Mouse (Mus musculus) kidney, postnatal 14 days (tissue): Measurements from ENCODE around the gene Oas2.
A peak's percentile ranks its signal among the peaks of the same experiment; 100 is the strongest.
"Not testable (repeated sequence)": the region's sequence is repeated elsewhere in the genome, so short reads cannot be mapped to it uniquely, and the experiment has no call there.

Source experiments
- DNase-seq: peaks from one replicate; pipeline ENCODE4 v3.0.0; 2022; ENCODE audit warnings: mixed read lengths

The Oas2 gene

GRCm38 (mm10) chr5:120749688-120750087 lies at the start of gene Oas2:
Gene Oas2, minus strand, starts transcription at chr5:120749853.
- no peak for DNase-seq

- DNase-seq, result not testable (repeated sequence)
Measured at GRCm38 (mm10) chr5:120798943-120799342, 49.3 kb upstream of the Oas2 start.

DNA sequence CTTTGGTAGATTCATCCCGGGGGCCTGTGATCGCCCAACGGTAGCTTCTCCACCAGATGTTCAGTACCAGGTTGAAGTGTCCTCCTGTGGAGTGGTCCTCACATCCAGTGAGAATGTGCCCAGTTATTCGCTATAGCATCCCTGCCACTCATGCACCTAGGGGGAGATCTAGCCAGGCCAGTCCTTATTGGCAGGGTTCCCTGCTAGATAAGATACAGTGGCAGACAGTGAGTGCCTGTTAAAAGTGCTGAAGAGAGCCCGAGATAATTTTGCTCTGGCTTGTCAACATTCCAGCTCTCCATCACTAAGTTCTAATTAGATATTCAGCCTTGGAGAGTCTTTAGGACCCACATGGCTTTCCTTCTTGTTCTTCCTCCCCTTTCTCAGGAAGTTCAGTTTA lies 48.5 kb upstream of the Oas2 start:
- not testable (repeated sequence) for DNase-seq

- not testable (repeated sequence) for DNase-seq
Measured at GRCm38 (mm10) chr5:120795480-120796034, 45.9 kb upstream of the Oas2 start, which contains the start of gene Oas1e. Gene Oas1e, minus strand, starts transcription at chr5:120795530.

GRCm38 (mm10) chr5:120793043-120793442 lies 43.4 kb upstream of the Oas2 start:
- DNase-seq, result peak; percentile 43

GRCm38 (mm10) chr5:120787042-120787441 lies 37.4 kb upstream of the Oas2 start:
- DNase-seq, result no peak

- no peak for DNase-seq
Measured at GRCm38 (mm10) chr5:120782446-120782845, 32.8 kb upstream of the Oas2 start.

- no peak for DNase-seq
Measured at GRCm38 (mm10) chr5:120781646-120782045, 32.0 kb upstream of the Oas2 start.

DNA sequence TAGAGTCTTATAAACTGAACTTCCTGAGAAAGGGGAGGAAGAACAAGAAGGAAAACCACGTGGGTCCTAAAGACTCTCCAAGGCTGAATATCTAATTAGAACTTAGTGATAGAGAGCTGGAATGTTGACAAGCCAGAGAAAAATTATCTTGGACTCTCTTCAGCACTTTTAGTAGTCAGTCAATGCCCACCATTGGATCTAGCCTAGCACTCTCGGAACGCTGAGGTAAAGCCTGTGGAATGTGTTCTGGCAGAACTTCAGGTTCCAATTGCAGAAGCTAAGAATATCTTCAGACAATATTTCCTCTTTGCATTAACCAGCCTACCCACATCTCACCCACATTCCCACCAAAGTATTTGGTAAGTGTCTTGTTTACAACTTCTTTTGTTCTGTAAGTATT lies 30.3 kb upstream of the Oas2 start:
- no peak for DNase-seq

GRCm38 (mm10) chr5:120778941-120779340 lies 29.3 kb upstream of the Oas2 start:
- DNase-seq, result no peak

DNA sequence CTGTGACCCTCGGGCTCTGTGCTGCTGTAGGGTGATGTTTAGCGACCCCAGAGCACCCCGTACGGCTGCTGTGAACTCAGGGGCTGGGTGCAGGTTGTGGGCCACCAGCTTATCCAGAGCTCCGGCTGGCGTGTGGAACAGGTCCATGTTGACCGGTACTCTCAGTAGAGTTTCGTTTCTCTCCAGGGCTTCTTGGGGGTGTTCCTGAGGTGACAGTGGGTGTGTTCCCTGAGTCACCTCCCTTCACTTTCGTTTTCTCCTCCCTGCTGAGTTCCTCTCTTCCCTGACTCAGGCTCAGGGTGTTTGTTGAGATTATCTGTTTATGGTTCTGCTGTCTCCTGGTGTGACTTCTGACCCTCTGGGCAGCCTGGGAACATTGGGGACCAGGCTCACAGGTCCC lies 27.8 kb upstream of the Oas2 start, which contains the start of gene Oas3:
Gene Oas3, minus strand, starts transcription at position 184 of the 400 bp plus-strand sequence.
- no peak for DNase-seq

DNA sequence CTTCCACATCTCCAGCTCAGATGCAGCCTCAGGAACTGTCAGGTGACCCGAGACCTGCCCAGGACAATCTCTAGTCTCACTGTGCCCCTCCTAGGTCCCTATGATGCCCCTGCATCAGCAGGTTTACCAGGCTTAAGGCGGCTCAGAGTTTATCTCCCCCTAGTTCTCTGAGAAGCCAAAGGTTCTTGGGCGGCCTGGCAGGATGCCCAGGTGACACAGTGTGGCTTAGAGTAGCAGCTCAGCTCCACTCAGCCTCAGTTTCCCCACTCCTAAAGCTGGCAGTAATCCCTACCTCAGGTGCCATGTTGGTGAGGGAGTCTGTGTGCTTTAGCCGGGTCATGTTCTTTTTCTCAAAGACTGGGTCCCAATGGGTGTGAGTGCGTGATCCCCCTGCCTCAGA lies 27.1 kb upstream of the Oas2 start:
- DNase-seq, result no peak

DNA sequence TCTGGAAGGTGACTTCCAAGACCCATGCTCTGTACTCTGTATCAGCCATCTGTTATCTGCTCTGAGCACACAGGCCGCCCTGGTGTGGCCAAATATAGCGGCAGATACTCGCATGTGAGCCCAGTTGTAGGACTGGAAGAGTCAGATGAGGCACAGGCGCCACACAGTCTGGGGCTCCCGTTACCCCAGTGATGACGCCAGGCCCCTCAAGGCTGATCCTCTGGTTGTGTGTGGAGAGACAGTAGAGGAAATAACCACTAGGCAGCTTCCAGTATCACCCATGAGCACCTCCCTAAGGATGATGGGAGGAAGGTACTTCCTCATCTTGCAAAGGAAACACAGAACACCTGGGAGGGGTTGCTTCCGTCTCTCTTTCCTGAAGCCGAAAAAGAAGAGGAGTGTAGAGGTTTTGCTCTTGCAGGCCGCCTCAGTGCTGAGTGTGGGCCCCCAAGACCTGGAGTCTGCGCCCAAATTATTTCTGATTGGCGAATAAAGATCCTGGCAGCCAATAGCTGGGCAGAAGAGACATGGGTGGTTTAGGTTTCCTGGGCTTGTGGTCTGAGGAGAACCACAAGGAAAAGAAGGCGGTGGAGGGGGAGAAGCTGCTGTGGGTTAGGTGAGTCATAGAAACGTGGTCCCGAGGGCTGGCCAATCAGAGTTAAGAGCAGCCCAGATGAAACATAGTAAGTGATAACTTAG lies 25.8 kb upstream of the Oas2 start:
- no peak for DNase-seq

DNA sequence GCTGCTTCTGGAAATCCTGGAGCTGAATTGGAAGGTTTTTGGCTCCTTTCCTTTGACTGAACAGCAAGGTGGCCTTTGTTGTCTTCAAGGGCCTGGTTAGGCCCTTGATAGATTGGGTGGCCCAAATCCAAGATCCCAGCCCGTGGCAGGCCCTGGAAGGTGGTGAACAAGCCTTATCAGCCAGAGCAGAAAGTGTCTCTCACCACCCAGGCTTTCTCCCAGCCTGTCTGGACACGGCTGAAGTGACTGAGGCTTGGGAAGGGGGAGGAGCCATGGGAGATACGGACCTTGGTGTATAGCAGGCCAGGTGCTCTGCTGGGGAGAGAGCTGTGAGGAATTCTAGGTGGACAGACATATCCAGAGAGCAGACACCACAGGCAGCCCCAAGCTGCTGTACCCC lies 19.7 kb upstream of the Oas2 start:
- no peak for DNase-seq

GRCm38 (mm10) chr5:120765010-120765409 lies 15.4 kb upstream of the Oas2 start:
- DNase-seq, result no peak

- DNase-seq, result peak; percentile 4
Measured at GRCm38 (mm10) chr5:120761901-120762300, 12.2 kb upstream of the Oas2 start.

DNA sequence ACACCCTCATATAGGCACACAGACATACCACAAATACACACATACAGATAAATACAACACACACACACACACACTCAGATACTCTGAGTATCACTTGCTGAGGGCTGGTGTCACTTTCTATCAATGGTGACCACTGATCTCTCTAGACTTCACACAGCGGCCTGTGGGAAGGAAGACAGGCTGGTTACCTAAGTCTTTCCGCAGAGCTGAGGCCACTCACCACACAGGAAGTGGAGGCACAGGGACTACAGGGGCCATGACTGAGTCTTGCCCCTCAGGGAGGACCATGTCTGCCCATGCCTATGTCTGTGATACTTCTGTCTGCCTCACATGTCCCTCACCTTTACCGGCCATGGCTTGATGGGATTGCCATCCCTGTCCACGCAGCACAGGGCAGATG lies 4.6 kb upstream of the Oas2 start:
- DNase-seq, result no peak

DNA sequence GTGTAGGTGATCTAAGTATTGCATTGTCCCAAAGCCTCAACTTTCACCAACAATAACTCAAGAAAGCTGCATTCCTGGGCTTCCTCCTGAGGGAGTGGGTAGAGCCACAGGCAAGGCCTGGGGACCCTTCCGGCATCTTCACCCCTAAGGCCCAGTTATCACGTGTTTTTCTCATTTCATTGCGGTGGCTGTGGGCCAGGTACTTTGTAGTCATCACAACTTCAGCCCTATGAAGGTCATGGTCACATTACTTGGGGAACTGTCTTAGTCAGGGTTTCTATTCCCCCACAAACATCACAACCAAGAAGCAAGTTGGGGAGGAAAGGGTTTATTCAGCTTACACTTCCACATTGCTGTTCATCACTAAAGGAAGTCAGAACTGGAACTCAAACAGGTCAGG lies 3.1 kb upstream of the Oas2 start:
- DNase-seq, result no peak

- no peak for DNase-seq
Measured at GRCm38 (mm10) chr5:120751206-120751605, 1.6 kb upstream of the Oas2 start.

DNA sequence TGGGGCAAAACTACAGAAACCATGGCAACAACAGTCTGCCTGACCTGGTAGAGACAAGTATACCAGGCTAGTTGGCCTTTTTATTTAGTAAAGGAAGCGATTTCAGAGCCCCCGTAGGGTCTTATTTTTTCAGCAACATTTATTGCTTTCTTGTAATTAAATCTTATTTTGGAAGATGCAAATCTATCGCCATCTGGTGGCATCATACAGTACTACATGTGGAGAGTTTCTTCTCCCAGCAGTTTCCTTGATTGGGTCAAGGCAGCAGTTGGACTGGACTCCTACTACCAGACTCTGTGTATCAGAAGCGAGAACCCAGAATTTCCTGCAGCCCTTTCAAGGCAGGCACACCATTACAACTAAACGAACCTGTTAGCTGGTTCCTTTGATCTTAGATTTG lies 3.2 kb downstream of the Oas2 start:
- DNase-seq, result peak; percentile 62

DNA sequence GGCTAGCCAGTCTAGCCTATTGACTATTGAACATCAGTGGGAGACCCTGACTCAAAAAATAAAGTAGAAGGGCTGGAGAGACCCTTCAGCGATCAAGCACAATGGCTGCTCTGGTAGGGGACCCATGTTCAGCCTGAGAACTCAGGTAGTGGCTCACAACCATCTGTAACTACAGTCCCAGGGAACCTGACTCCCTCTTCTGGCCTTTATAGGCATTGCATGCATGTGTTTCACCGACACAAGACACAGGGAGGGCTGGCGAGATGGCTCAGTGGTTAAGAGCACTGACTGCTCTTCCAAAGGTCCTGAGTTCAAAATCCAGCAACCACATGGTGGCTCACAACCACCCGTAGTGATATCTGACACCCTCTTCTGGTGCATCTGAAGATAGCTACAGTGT lies 7.5 kb downstream of the Oas2 start:
- DNase-seq, result peak; percentile 21

- DNase-seq, result no peak
Measured at GRCm38 (mm10) chr5:120734380-120734990, 15.2 kb downstream of the Oas2 start.

DNA sequence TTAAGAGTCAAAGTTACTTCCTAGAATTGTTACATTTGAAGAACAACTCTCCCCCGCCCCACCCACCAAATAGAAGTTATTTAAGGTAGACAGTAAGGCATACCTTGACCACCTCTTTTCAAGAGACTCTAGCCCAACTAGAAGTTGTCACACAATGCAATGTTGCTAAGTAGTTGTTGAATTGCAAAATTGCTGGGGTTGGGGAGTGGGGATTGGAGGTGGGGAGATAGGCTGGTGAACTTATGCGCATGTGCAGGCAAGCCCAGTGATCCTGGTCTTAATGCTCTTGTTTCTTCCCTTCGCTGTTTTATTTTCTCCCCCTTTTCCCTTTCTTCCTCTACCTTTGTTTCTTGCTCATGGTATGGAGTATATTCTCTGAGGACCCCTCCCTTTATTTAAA lies 16.0 kb downstream of the Oas2 start:
- DNase-seq, result no peak

DNA sequence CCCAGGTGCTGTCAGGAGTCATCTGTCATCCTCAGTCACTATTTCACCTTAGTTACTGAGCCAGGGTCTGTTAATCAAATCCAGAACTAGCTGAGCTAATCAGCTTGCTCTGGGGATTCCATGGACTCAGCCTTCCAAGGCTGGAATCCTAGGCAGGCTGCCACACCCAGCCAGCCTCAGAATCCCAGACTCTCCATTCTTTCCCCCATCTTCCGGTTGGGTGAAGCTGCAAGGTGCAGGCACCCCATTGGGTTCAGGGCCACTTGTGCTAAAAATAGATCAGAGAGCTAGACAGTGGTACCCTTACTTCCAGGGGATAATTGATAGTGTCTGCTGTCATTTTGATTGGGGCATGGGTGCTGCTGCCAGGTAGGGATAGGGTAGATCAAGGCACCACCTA lies 16.9 kb downstream of the Oas2 start:
- no peak for DNase-seq
